Mouse (Mus musculus): ENCODE results near the gene Mad2l1.

GRCm38 (mm10) chr6:66533241-66533640 is 1.9 kb upstream of the Mad2l1 start:
- TF ChIP-seq CTCF (IDR thresholded peaks at IDR 0.05; ENCODE audit: borderline replicate concordance, control insufficient read depth, extremely low read depth, insufficient read depth, low read length, poor library complexity) (no peak), POLR2A (IDR thresholded peaks at IDR 0.05; ENCODE audit: control insufficient read depth, extremely low read depth, insufficient read depth, low read length, poor library complexity) (no peak)
